ENCODE assay signal across 38 mouse cellular contexts in the genomic region with DNA sequence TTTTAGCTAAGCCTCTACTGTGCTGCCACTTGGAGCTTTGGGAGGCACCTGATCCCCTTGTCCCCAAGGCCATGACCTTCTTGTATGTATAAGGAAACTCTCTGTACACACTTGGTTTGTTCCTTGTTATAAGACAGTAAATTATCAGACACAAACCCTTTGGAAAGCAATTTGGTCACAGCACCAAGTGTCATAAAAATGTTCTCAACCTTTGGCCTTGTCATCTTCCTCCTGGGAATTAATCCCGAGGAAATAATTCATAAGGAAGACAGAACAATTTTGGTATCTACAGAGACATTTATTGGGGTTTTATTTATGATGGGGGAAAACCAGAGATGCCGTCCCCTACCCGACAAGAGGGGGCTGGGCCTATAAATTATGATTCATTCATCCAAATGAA. TPM values are rescaled to one million over a fixed set of nuclear protein-coding genes. Genes with fewer than 3 reads are reported as not detected.
"Had no signal": no experiment of that assay in that cellular context is flagged by ENCODE, and none has a peak within 500 bp of the region (broad histone marks: within the 10 kb centered on the region; RNA-seq: fewer than 3 reads in every experiment).

No protein-coding gene starts in this region.

- H3K36me3 ChIP-seq: heart, embryonic 10.5 days; heart, embryonic 12.5 days; heart, embryonic 13.5 days; heart, embryonic 15.5 days; hindbrain, embryonic 10.5 days; hindbrain, embryonic 12.5 days; hindbrain, embryonic 13.5 days; hindbrain, embryonic 15.5 days; intestine, embryonic 15.5 days; kidney, embryonic 15.5 days had no signal

- H3K4me3 ChIP-seq: heart, adult 2 months; heart, embryonic 12.5 days; heart, embryonic 15.5 days; hindbrain, embryonic 12.5 days; hindbrain, embryonic 13.5 days; hindbrain, embryonic 15.5 days; intestine, embryonic 15.5 days; kidney, embryonic 15.5 days; layer of hippocampus, adult 2 months; left cerebral cortex, adult 2 months had no signal

- H3K27me3 ChIP-seq: heart, embryonic 12.5 days had no signal

- H3K27ac ChIP-seq: heart, adult 2 months; heart, embryonic 10.5 days; heart, embryonic 13.5 days; heart, embryonic 15.5 days; hindbrain, embryonic 10.5 days; hindbrain, embryonic 12.5 days; hindbrain, embryonic 13.5 days; hindbrain, embryonic 14.5 days; hindbrain, embryonic 15.5 days; hindbrain, postnatal 0 days; intestine, embryonic 15.5 days; kidney, embryonic 15.5 days; kidney, postnatal 0 days; layer of hippocampus, adult 2 months; left cerebral cortex, adult 2 months had no signal

- DNase-seq: heart, adult 2 months; heart, postnatal 10 days; heart, postnatal 14 days; heart, postnatal 36 days; heart, postnatal 4 days; kidney, adult 11 months; kidney, postnatal 25 days; kidney, postnatal 4 days; layer of hippocampus, adult 9-11 months; layer of hippocampus, postnatal 36 days had no signal

RNA-seq across cellular contexts. Expression of gene Sost, which starts 31.1 kb away (rescaled TPM):
- polyA plus RNA-seq: hindbrain, embryonic 14.5 days; inflammation-experienced regulatory T-cells, adult 6 months; intestine, embryonic 14.5 days; intestine, postnatal 0 days; large intestine, adult 2 months had no signal

RNA-seq across cellular contexts. Expression of gene Meox1, which starts 41.6 kb away (rescaled TPM):
- polyA plus RNA-seq: inflammation-experienced regulatory T-cells, adult 6 months had no signal

RNA-seq across cellular contexts. Expression of gene Cfap97d1, which starts 48.3 kb away (rescaled TPM):
- polyA plus RNA-seq: heart, adult 2 months; heart, embryonic 10.5 days; heart, embryonic 11.5 days; heart, embryonic 12.5 days; heart, embryonic 13.5 days; heart, embryonic 14.5 days; heart, embryonic 15.5 days; heart, embryonic 16.5 days; heart, postnatal 0 days; hindbrain, embryonic 10.5 days; hindbrain, embryonic 11.5 days; hindbrain, embryonic 12.5 days; hindbrain, embryonic 13.5 days; hindbrain, embryonic 14.5 days; hindbrain, embryonic 15.5 days; hindbrain, embryonic 16.5 days; hindbrain, postnatal 0 days; inflammation-experienced regulatory T-cells, adult 6 months; intestine, embryonic 14.5 days; intestine, embryonic 15.5 days; intestine, embryonic 16.5 days; intestine, postnatal 0 days; kidney, embryonic 14.5 days; kidney, embryonic 15.5 days; kidney, embryonic 16.5 days; kidney, postnatal 0 days; large intestine, adult 2 months had no signal
